Mouse (Mus musculus) small intestine, adult 10 weeks (tissue): Measurements from ENCODE around the gene Msl1. TPM values are rescaled to one million over a fixed set of nuclear protein-coding genes. Genes with fewer than 3 reads are reported as not detected.

Source experiments
- polyA plus RNA-seq: library from polyadenylated mRNA; stranded (reverse); fragments of 350-450 nt; fragmentation: Illumina TruSeq; extraction: RNeasy Lipid Tissue Mini Kit (QIAGEN cat#74804); gene quantifications from one replicate; pipeline ENCODE4 v1.2.3, GENCODE M21; 2014; ENCODE audit warnings: low replicate concordance

The Msl1 gene
- 71.9 TPM for polyA plus RNA-seq

GRCm38 (mm10) chr11:98795015-98795713 is at the start of gene Msl1:
Gene Msl1 (plus strand): TSS chr11:98795516.

GRCm38 (mm10) chr11:98774582-98775347 is 20.6 kb upstream of the Msl1 start, which contains the start of gene Nr1d1:
Gene Nr1d1 (minus strand): TSS chr11:98775333.

GRCm38 (mm10) chr11:98804605-98805004 is 9.3 kb downstream of the Msl1 start, which contains the start of gene Casc3:
Gene Casc3 (plus strand): TSS chr11:98804905.

GRCm38 (mm10) chr11:98836651-98837141 is 41.4 kb downstream of the Msl1 start, which contains the start of gene Rapgefl1:
Gene Rapgefl1 (plus strand): TSS chr11:98836785.

Other genes starting within 250 kb of the Msl1 start
- 5.1 TPM for gene Ikzf3, start 249.5 kb upstream of the Msl1 start, polyA plus RNA-seq
- 1.0 TPM for gene Zpbp2, start 244.4 kb upstream of the Msl1 start, polyA plus RNA-seq
- 5.3 TPM for gene Ormdl3, start 208.1 kb upstream of the Msl1 start, polyA plus RNA-seq
- gene Lrrc3c, start 197.2 kb upstream of the Msl1 start, polyA plus RNA-seq = not detected
- gene Gm12355, start 169.9 kb upstream of the Msl1 start, polyA plus RNA-seq = not detected
- not detected for gene Gsdma3, start 169.2 kb upstream of the Msl1 start, polyA plus RNA-seq
- 0.71 TPM for gene Gsdma2, start 148.8 kb upstream of the Msl1 start, polyA plus RNA-seq
- 0.33 TPM for gene Gsdma, start 131.2 kb upstream of the Msl1 start, polyA plus RNA-seq
- 9.9 TPM for gene Psmd3, start 113.0 kb upstream of the Msl1 start, polyA plus RNA-seq
- not detected for gene Csf3, start 94.3 kb upstream of the Msl1 start, polyA plus RNA-seq
- 0.97 TPM for gene Med24, start 66.1 kb upstream of the Msl1 start, polyA plus RNA-seq
- 3.7 TPM for gene Thra, start 54.9 kb upstream of the Msl1 start, polyA plus RNA-seq
- 3.0 TPM for gene Nr1d1, start 20.2 kb upstream of the Msl1 start, polyA plus RNA-seq
- gene Casc3, start 9.4 kb downstream of the Msl1 start, polyA plus RNA-seq = 18.7 TPM
- 4.2 TPM for gene Rapgefl1, start 41.3 kb downstream of the Msl1 start, polyA plus RNA-seq
- gene Wipf2, start 68.1 kb downstream of the Msl1 start, polyA plus RNA-seq = 19.3 TPM
- 3.2 TPM for gene Cdc6, start 112.3 kb downstream of the Msl1 start, polyA plus RNA-seq
- 0.74 TPM for gene Rara, start 132.3 kb downstream of the Msl1 start, polyA plus RNA-seq
- not detected for gene Gjd3, start 187.5 kb downstream of the Msl1 start, polyA plus RNA-seq
- gene Top2a, start 228.7 kb downstream of the Msl1 start, polyA plus RNA-seq = 70.6 TPM
- gene Igfbp4, start 245.7 kb downstream of the Msl1 start, polyA plus RNA-seq = 10.5 TPM